Mouse (Mus musculus) liver, adult (tissue): Measurements from ENCODE around the gene Olfr699.

Source experiments
- GATA4 ChIP-seq: IDR thresholded peaks from 2 replicates; pipeline ENCODE4 v1.6.1; 2014; ENCODE audit warnings: mild to moderate bottlenecking, low read length; ENCODE audit not compliant: insufficient replicate concordance

The Olfr699 gene

GRCm38 (mm10) chr7:106793098-106793497, at the start of gene Olfr699:
Gene Olfr699 (minus strand): TSS chr7:106793198.
- no peak for TF ChIP-seq GATA4

- no peak for TF ChIP-seq GATA4
Observed at GRCm38 (mm10) chr7:106833793-106834192, 40.8 kb upstream of the Olfr699 start, which contains the start of gene Olfr702. Gene Olfr702 (minus strand): TSS chr7:106833893.

DNA sequence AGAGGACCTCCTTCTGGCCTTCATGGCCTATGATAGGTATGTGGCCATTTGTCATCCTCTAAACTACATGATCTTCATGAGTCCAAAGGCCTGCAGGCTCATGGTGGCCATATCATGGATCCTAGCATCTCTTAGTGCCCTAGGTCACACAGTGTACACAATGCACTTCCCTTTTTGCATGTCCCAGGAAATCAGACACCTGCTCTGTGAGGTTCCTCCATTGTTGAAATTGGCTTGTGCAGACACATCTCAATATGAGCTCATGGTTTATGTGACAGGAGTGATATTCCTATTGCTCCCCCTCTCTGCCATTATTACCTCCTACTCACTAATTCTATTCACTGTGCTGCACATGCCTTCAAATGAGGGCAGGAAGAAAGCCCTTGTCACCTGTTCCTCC, 25.4 kb upstream of the Olfr699 start:
- no peak for TF ChIP-seq GATA4

GRCm38 (mm10) chr7:106815775-106816174, 22.8 kb upstream of the Olfr699 start:
- TF ChIP-seq GATA4: no peak

- no peak for TF ChIP-seq GATA4
Observed at GRCm38 (mm10) chr7:106813829-106814228, 20.8 kb upstream of the Olfr699 start, which contains the start of gene Olfr701. Gene Olfr701 (plus strand): TSS chr7:106814129.

GRCm38 (mm10) chr7:106808734-106809133, 15.7 kb upstream of the Olfr699 start, which contains the start of gene Olfr700:
Gene Olfr700 (minus strand): TSS chr7:106808834.
- TF ChIP-seq GATA4: no peak

- no peak for TF ChIP-seq GATA4
Observed at GRCm38 (mm10) chr7:106788330-106788729, 4.7 kb downstream of the Olfr699 start.

- no peak for TF ChIP-seq GATA4
Observed at GRCm38 (mm10) chr7:106758800-106759199, 34.2 kb downstream of the Olfr699 start.

DNA sequence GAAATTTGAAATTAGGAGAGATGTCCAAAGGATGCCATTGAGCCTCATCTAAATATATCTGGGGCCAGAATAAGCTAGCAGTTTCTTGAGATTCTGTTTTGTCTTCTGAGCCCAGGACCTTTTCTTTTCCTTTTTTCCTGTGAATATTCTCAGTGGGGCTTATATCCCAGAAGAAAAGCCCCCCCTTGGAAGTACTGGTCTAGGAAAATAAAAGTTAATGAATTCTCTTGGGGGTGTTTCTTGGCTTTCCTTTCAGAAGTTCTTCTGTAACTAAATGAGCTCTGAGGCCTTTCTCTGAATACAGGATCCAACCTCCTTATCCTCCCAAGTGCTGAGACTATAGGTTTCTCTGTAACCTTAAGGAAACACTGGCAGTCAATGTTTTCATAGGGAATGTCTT, 37.7 kb downstream of the Olfr699 start, which contains the start of gene Olfr698:
TSS of gene Olfr698 (minus strand) at position 101 of the 400 bp plus-strand sequence.
- no peak for TF ChIP-seq GATA4

DNA sequence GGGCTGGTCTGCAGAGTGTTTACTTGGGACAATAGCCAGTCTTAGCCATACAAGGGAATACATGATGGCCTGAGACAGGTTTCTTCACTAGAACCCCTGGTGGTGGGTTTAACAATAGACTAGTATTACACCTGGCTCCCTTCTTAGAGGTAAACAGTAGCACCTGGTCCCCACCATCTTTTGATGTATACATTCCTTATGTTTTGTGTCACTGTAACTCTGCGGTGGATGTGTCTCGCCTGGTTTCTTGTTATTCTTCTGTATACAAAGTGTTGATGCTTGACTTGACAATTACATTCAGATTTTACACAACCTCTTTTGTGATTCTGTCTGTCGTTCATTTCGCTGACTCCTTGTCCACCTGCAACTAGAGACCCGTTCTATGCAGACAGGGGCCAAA, 47.2 kb downstream of the Olfr699 start:
- no peak for TF ChIP-seq GATA4

DNA sequence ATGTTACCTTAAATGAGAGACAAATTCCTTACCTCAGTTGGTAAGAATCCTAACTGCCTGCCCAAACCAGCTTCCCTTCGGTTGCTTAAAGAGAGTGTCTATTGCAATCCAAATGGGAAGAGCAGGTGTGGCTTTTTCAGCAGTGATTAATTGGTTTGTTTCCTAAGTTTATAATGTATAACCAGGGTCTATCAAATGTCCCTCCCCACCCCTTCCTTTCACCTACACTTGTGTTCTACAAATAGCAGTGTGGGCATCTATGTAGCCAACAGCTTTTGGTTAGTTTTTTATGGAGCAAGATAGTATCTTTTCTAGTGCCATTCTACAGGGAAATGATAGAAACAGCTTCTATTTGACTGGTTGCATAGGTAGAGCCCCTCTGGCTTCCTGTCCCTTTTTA, 50.7 kb downstream of the Olfr699 start, which contains the start of gene Olfr697:
TSS of gene Olfr697 (minus strand) at position 101 of the 400 bp plus-strand sequence.
- TF ChIP-seq GATA4: no peak
